Mouse (Mus musculus) embryonic fibroblast, embryonic 13.5 days (primary cell): ENCODE data around the gene Kif6. TPM values are rescaled to one million over a fixed set of nuclear protein-coding genes. Genes with fewer than 3 reads are reported as not detected.
A peak's percentile ranks its signal among the peaks of the same experiment; 100 is the strongest.

Source experiments
- H3K27ac ChIP-seq: 2 replicates; pipeline ENCODE4 v1.5.1; 2012; ENCODE audit warnings: low read length, control low read depth, inconsistent platforms; ENCODE audit not compliant: insufficient read depth
- H3K4me1 ChIP-seq: 2 replicates; pipeline ENCODE4 v1.6.1; 2011; ENCODE audit warnings: low read length; ENCODE audit not compliant: control insufficient read depth, insufficient read depth
- H3K4me3 ChIP-seq: 2 replicates; pipeline ENCODE4 v1.5.1; 2011; ENCODE audit warnings: mild to moderate bottlenecking, control low read depth, low read length; ENCODE audit not compliant: insufficient read depth
- CTCF ChIP-seq: IDR thresholded peaks from 2 replicates; pipeline ENCODE4 v1.5.1; 2011; ENCODE audit warnings: mild to moderate bottlenecking, control low read depth, low read length, moderate library complexity, borderline replicate concordance; ENCODE audit not compliant: insufficient read depth
- POLR2A ChIP-seq: IDR thresholded peaks from 2 replicates; pipeline ENCODE4 v1.6.1; 2011; ENCODE audit warnings: low read depth, mild to moderate bottlenecking, control low read depth, low read length, moderate library complexity
- polyA plus RNA-seq: library from polyadenylated mRNA; stranded (reverse); fragments of >200 nt; gene quantifications from 2 replicates; pipeline ENCODE4 v1.2.4, GENCODE M21; 2011; ENCODE audit warnings: low read depth; ENCODE audit not compliant: missing spikeins, insufficient read length

The Kif6 gene
- polyA plus RNA-seq, 1 experiment, result 3.1 TPM

DNA sequence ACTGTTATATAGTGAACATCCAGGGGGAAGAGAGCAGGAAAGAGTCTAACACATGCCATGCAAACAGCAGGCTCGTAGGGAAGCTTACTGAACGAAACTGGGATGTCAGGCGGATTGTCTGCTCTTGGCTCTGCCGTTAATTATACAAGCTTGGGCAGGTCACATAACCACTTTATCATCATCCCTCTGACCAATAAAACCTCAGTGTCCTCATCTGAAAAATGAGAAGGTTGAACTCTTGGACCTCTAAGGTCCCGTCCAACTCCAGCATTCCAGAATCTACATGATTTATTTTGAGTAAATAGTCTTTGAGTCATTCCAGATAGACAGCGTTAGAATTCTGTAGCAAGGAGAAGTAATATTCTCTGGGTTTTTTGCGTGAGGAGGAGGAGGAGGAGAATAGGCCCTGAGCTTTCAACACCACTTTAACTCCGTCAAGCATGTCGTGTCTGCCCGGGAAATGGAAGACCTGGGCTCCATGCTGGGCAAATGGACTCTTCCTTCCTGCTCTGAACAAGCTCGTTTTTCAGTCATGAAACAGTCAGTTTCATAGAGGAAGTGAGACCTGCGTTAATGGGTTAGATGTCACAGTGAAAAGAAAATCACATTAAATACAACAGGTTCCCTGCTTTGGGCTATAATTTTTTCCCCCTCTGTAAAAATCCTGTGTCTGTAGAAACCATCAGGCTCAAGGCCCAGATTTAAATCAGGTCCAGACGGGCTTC is 162.3 kb downstream of the Kif6 start:
- Histone ChIP-seq H3K4me1 (0 out of 2 replicates have a peak, but pooled peaks cover 2% of the 10 kb centered on the region), H3K27ac (peak overlapping the region; percentile 47; the same call in 1 of the 2 replicates), H3K4me3 (no peak overlapping the region)
- no peak for TF ChIP-seq CTCF
- TF ChIP-seq POLR2A, result no peak

- no peak for TF ChIP-seq POLR2A
- no peak for TF ChIP-seq CTCF
- Histone ChIP-seq H3K27ac (no peak overlapping the region), H3K4me3 (no peak overlapping the region), H3K4me1 (0 out of 2 replicates have a peak, but pooled peaks cover 2% of the 10 kb centered on the region)
Measured at GRCm38 (mm10) chr17:49779066-49779465, 164.1 kb downstream of the Kif6 start.

DNA sequence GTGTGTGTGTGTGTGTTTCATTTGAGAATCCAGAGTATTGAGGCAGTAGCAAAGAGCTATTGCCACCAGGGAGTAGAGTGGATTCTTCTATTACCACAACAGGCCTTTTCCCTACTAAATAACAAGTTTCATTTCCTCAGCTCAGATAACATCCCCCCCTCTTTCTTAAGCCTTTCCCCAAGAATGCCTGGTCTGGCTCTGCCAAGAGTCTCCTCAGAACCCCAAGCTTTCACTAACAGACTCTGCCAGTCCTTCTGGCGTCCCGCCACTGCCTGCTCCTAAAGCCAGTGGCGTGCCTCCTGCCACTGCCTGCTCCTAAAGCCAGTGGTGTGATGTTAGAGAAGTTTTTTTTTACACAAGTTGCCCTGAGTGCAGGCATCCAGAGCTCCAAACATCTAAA is 164.6 kb downstream of the Kif6 start:
- Histone ChIP-seq H3K4me3 (no peak overlapping the region), H3K27ac (no peak overlapping the region), H3K4me1 (0 out of 2 replicates have a peak, but pooled peaks cover 2% of the 10 kb centered on the region)
- no peak for TF ChIP-seq CTCF
- no peak for TF ChIP-seq POLR2A

GRCm38 (mm10) chr17:49785851-49786250 is 170.9 kb downstream of the Kif6 start:
- Histone ChIP-seq H3K27ac (no peak overlapping the region), H3K4me3 (no peak overlapping the region), H3K4me1 (no peaks in the 10 kb centered on the region)
- TF ChIP-seq POLR2A (no peak), CTCF (no peak)

DNA sequence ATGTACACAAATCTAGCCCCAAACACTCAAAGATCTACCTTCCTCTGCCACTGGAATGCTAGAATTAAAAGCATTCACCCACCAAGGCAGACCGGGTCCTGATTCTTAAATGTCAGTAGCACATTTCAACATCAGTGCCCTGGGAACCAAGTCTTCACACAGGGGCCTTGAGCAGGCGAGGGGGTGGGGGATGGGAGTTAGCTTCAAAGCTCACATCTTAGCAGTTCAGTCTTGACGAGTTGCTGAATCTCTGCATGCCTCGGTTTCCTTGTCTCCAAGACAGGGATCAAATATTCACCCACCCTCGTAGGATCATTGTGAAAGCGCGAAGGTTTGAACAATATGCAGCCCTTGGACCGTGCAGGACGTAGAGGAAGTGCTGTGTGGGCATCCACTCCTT is 172.4 kb downstream of the Kif6 start:
- H3K4me3 ChIP-seq, result no peak overlapping the region
- no peak overlapping the region for H3K27ac ChIP-seq
- H3K4me1 ChIP-seq, result no peaks in the 10 kb centered on the region
- no peak for TF ChIP-seq CTCF
- TF ChIP-seq POLR2A, result no peak

GRCm38 (mm10) chr17:49788187-49788974 is 173.4 kb downstream of the Kif6 start:
- no peaks in the 10 kb centered on the region for H3K4me1 ChIP-seq
- H3K27ac ChIP-seq, result no peak overlapping the region
- H3K4me3 ChIP-seq, result no peak overlapping the region
- TF ChIP-seq POLR2A (no peak), CTCF (no peak)

DNA sequence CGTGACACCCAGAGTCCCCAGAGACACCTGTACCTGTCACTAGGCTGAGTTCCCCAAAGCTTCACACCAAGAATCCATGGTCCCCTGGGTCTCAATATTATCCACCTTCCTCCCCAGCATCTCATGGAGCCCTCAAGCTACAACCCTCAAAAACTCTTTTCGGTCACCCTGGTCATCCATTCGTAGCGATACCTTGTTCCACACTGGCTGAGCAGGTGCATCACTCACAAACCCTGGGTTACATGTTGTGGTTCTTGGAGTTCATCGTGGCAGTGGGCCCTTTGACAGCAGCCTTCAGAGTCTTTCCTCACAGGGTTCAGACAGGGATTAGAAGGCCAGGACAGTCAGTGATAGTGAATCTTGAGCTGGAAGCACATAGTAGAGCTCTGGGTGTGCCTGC is 176.6 kb downstream of the Kif6 start:
- peaks cover 7% of the 10 kb centered on the region for H3K4me1 ChIP-seq
- no peak for TF ChIP-seq POLR2A
- no peak for TF ChIP-seq CTCF
- no peak overlapping the region for H3K4me3 ChIP-seq
- H3K27ac ChIP-seq, result no peak overlapping the region

- no peak overlapping the region for H3K27ac ChIP-seq
- no peak for TF ChIP-seq CTCF
- TF ChIP-seq POLR2A, result no peak
- H3K4me1 ChIP-seq, result peaks cover 7% of the 10 kb centered on the region
- H3K4me3 ChIP-seq, result no peak overlapping the region
Measured at GRCm38 (mm10) chr17:49792217-49792743, 177.3 kb downstream of the Kif6 start.

DNA sequence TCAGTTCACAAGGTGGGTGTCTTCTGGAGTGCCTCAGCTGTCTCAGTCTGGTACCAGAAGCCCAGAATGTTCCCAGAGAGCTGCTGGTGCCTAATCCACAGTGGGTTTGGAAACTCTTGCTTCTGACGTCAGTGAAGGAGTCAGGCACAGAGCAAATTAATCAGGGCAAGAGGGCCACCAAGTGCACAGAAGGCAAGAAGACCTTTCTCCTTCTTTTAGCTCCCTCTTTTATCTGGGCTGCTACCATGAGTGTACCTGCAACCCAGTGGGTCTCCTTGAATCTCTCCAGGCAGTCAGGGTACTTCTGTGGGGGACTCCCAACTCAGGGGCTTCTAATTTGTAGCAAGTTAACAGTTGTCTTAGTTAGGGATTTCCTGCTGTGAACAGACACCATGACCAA is 178.0 kb downstream of the Kif6 start:
- Histone ChIP-seq H3K4me1 (peaks cover 7% of the 10 kb centered on the region), H3K4me3 (no peak overlapping the region), H3K27ac (no peak overlapping the region)
- no peak for TF ChIP-seq CTCF
- no peak for TF ChIP-seq POLR2A

GRCm38 (mm10) chr17:49793965-49794364 is 179.0 kb downstream of the Kif6 start:
- Histone ChIP-seq H3K27ac (no peak overlapping the region), H3K4me3 (no peak overlapping the region), H3K4me1 (peaks cover 7% of the 10 kb centered on the region)
- TF ChIP-seq CTCF, result no peak
